Mouse (Mus musculus): ENCODE results near the gene Elob.
A peak's percentile ranks its signal among the peaks of the same experiment; 100 is the strongest.

Gene Elob

GRCm38 (mm10) chr17:23785561-23786471 is 43.1 kb downstream of the Elob start, which contains the start of gene Flywch2:
Gene Flywch2, minus strand, starts transcription at chr17:23786081.
- peak; percentile 72 to 78 for DNase-seq (ENCODE audit: low spot score in 2 of 2)

GRCm38 (mm10) chr17:23783352-23783751 is 45.6 kb downstream of the Elob start:
- no peak for DNase-seq (ENCODE audit: low spot score in 2 of 2)

- DNase-seq (ENCODE audit: low spot score in 2 of 2), result no peak
Observed at GRCm38 (mm10) chr17:23778447-23778846, 50.5 kb downstream of the Elob start.

DNA sequence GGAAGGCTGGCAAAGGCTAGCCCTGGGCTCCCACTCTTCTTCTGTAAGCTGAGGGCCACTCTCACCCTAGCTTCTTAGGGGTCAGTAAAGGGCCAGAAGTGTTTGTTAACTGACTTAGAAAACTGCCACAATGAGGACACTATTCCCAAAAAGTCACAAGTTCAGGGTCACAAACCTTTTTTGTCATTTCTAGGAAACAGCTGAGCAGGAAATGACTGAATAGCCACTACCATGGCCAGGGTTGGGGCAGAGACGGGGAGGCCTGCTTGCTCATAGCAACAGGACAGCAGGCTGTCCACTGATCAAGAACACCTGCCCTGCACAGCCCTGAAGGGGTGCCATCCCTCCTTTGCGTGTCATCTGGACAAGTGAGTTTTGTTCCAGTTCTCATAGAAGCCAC is 51.8 kb downstream of the Elob start:
- no peak for DNase-seq (ENCODE audit: low spot score in 2 of 2)

- no peak for DNase-seq (ENCODE audit: low spot score in 2 of 2)
Observed at GRCm38 (mm10) chr17:23776216-23776615, 52.7 kb downstream of the Elob start.
